Mouse (Mus musculus) lung, postnatal 0 days (tissue): ENCODE measurements around the gene Gm11114. TPM values are rescaled to one million over a fixed set of nuclear protein-coding genes. Genes with fewer than 3 reads are reported as not detected.
A peak's percentile ranks its signal among the peaks of the same experiment; 100 is the strongest.

Source experiments
- ATAC-seq: fragments of 200-750 bp; cut with Nextera tagmentation; 2 replicates; pipeline ENCODE4 v1.8.0; 2017; ENCODE audit warnings: moderate library complexity
- DNase-seq: peaks from one replicate; pipeline ENCODE4 v3.0.0-alpha.2; 2016; ENCODE audit warnings: low spot score
- H3K27ac ChIP-seq: fragments of 300-500 bp; sonication (generic); 2 replicates; pipeline ENCODE4 v1.5.1; 2014; ENCODE audit warnings: antibody characterized with exemption, mild to moderate bottlenecking, low read length, mixed read lengths
- H3K27me3 ChIP-seq: fragments of 300-500 bp; sonication (generic); replicated peaks from 2 replicates; pipeline ENCODE4 v1.6.1; 2014; ENCODE audit warnings: low read length, mixed read lengths; ENCODE audit not compliant: insufficient read depth
- H3K36me3 ChIP-seq: fragments of 300-500 bp; sonication (generic); 2 replicates; pipeline ENCODE4 v1.6.1; 2014; ENCODE audit warnings: low read length, mixed read lengths; ENCODE audit not compliant: insufficient read depth
- H3K4me1 ChIP-seq: fragments of 300-500 bp; sonication (generic); 2 replicates; pipeline ENCODE4 v1.6.1; 2014; ENCODE audit warnings: antibody characterized with exemption, low read depth, low read length, mixed read lengths; ENCODE audit not compliant: insufficient read depth
- H3K4me2 ChIP-seq: fragments of 300-500 bp; sonication (generic); replicated peaks from 2 replicates; pipeline ENCODE4 v1.6.1; 2014; ENCODE audit warnings: low read depth, mild to moderate bottlenecking, low read length, moderate library complexity, mixed read lengths
- H3K4me3 ChIP-seq: fragments of 300-500 bp; sonication (generic); 2 replicates; pipeline ENCODE4 v1.5.1; 2014; ENCODE audit warnings: low read depth, low read length
- H3K9ac ChIP-seq: fragments of 300-500 bp; sonication (generic); replicated peaks from 2 replicates; pipeline ENCODE4 v1.6.1; 2014; ENCODE audit warnings: low read depth, mild to moderate bottlenecking
- H3K9me3 ChIP-seq: fragments of 300-500 bp; sonication (generic); 2 replicates; pipeline ENCODE4 v1.6.1; 2016; ENCODE audit warnings: low read length, mixed read lengths
- CTCF ChIP-seq: IDR thresholded peaks from 2 replicates; pipeline ENCODE4 v1.5.1; 2016; ENCODE audit warnings: antibody characterized with exemption, mild to moderate bottlenecking
- EP300 ChIP-seq: IDR thresholded peaks from 2 replicates; pipeline ENCODE4 v1.6.1; 2016; ENCODE audit warnings: antibody characterized with exemption, mild to moderate bottlenecking, control low read depth
- WGBS: fragments of 180-500 bp; shearing (Covaris S2); extraction: QIAGEN DNeasy Blood & Tissue Kit; methylation state at CpG from one replicate; pipeline ENCODE4 v1.1.7; 2014; 5-methylcytosine and 5-hydroxymethylcytosine counted together
- polyA plus RNA-seq: library from polyadenylated mRNA; unstranded; fragments of >200 nt; fragmentation: Nextera tagmentation; extraction: Ambion mirVana; gene quantifications from 2 replicates; pipeline ENCODE4 v1.2.1, GENCODE M21; 2015

Gene Gm11114
- polyA plus RNA-seq, 1 experiment from 2014 or later: not detected

DNA sequence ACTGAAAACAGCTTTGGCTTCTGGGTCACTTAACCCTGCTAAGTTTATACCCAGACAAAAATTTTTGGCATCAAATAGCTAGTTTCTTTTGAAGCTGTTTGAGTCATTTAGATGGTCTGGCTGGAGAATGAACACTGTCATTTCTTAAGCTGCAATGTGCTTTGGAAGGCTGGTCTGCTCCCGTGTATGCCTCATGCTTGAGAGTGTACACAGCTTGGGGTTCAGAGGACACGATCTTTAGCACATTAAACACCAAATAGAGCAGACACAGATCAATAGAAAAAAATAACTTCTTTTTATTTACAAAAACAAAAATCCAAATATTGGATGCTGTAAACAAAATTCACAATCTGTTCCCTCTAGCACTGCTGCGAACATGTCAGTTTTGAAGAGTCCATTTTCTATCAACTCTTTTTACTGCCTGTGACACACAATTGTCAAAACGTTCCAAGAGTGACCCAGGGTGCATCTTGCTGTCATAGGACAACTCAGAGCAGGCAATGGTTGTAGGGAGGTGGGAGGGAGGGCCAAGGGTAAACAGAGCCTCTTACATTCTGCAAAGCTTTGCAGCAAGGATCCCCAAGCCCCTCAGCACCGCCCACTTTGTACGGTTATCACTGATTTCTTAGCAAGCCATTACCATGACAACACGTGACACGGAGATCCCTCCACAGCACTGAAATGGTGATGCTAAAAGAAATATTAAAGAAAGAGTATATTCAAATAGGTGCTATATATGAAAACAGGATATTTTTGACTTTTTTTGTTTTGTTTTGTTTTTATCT, 7.8 kb downstream of the Gm11114 start:
- ATAC-seq: no peak
- no peaks in the 10 kb centered on the region for H3K36me3 ChIP-seq
- H3K9ac ChIP-seq: no peak overlapping the region
- no peaks in the 10 kb centered on the region for H3K4me1 ChIP-seq
- no peaks in the 10 kb centered on the region for H3K9me3 ChIP-seq
- H3K27ac ChIP-seq: no peak overlapping the region
- H3K27me3 ChIP-seq: no peaks in the 10 kb centered on the region
- H3K4me2 ChIP-seq: no peak overlapping the region
- DNase-seq: no peak
- TF ChIP-seq EP300 (no peak), CTCF (no peak)
- WGBS: 55% methylated on average over 8 of the region's 8 CpGs
- no peak overlapping the region for H3K4me3 ChIP-seq

DNA sequence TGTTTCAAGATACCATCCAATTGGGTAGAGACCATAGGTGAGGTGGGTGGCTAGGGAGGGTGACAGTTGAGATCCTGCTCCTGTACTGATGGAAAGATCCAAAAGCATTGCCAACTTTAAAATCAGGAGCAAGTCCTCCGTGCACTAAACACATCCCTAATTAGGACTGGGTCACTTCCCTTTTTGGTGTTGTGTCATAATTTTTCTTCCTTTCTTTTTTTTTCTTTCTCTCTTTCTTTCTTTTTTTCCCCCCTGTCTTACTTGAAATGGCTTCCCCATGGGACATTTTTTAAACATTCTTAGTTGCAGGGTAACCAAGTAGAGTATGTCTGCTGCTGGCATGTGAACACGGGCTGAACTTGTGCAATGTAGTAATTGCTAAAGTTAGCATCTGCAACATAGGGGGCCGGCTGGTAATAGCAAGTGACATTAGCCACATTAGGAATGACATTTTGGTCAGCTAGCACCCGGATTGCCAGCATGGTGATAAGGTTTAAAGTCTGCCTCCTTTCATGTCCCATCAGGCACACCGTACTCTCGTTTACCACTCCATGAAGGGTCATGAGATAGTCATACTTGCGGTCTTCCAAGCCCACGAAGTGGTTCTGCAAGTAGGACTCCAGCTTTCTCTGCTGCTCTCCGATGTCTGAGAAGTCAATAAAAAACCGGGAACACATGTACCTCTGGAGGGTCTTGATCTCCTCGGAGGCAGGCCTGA, 11.7 kb downstream of the Gm11114 start:
- Histone ChIP-seq H3K27me3 (no peaks in the 10 kb centered on the region), H3K9me3 (no peaks in the 10 kb centered on the region), H3K4me3 (no peak overlapping the region), H3K4me2 (peak overlapping the region; percentile 95), H3K4me1 (no peaks in the 10 kb centered on the region), H3K9ac (no peak overlapping the region), H3K36me3 (no peaks in the 10 kb centered on the region), H3K27ac (no peak overlapping the region)
- TF ChIP-seq EP300 (no peak), CTCF (no peak)
- no peak for ATAC-seq
- no peak for DNase-seq
- WGBS: 46% methylated on average over 11 of the region's 11 CpGs

DNA sequence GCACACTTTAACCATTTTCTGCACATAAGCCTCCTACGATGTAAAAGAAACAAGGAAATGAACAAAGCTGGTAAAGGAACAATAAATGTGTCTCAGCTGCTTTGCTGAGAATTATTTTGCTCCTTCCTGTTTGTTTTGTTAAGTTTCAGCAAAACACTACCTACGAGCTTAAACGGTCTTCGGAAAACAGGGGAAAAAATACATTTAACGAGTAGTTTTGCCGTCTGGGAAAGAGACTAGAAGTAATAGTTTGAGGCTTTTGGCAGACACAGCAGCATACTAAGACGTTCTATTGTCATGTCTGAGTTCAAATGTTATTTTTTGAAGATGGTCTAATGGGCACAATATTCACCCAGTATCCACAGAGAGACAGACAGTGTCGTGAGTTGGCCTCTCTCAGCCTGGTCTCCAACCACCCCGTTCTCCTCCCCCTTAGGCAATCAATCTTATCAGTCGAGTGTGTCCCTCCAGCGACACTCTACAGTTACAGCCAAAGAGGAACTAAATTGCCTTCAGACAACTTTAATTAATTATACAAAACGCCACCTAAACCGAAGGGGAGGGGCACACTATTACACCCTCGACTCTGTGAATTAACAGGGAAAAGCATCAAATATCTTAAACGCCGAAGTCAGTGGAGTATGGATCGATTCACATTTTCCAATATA, 12.8 kb downstream of the Gm11114 start:
- no peak for ATAC-seq
- H3K9ac ChIP-seq: no peak overlapping the region

DNA sequence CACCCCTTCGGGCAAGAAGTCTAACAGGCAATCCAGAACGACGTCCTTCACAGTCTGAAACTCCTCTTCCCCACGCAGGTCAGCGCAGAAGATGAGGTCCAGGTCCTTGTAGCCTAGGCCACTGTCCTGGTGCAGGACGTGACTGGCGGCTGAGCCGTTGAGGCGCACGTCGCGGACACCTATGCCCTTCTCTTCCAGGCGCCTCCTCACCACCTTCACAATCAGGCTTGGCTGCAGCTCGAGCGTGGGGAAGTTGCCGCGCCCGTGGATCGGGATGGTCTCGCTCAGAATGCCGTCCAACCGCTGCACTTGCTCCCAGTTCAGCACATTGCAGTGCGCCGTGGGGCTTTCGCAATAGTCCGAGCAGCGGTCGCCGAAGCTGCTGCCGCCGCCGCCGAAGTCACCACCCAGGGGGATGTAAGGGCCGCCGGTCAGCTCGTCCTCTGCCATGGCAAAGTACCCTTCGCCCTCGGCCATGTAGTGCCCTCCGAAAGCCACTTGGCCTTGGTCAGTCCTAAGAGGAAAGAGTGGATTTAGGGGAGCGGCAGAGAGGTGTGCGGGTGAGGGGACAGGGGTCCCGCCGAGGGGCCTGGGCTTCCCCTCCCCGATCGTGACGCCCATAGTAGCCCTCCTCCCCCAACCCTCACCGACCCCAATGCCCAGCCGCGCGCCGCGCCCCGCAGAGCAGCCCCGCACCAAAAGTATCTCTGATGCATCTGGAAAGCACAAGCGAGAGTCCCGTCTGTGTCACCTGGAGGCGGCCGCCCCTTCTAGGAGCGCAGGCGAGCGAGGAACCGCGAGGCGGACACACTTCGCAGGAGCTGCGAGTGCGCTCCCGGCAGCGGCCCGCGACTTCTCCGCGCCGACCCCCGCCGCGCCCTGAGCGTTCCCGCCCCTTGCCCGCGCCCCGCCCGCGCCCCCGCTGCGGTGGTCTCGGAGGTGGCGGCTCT, 14.0 kb downstream of the Gm11114 start:
- peak; percentile 59 for ATAC-seq
- Histone ChIP-seq H3K4me2 (peak overlapping the region; percentile 95), H3K36me3 (no peaks in the 10 kb centered on the region), H3K4me1 (no peaks in the 10 kb centered on the region), H3K9me3 (no peaks in the 10 kb centered on the region), H3K9ac (peak overlapping the region; percentile 48), H3K4me3 (peak overlapping the region; percentile 85), H3K27ac (peak overlapping the region; percentile 84), H3K27me3 (no peaks in the 10 kb centered on the region)
- 2% methylated on average over 80 of the region's 88 CpGs for WGBS
- peak; percentile 70 for DNase-seq
- TF ChIP-seq CTCF: no peak
- TF ChIP-seq EP300: no peak

More for the DNA sequence above, 12.8 kb downstream of the Gm11114 start:
- 20% methylated on average over 17 of the region's 17 CpGs for WGBS
- no peaks in the 10 kb centered on the region for H3K4me1 ChIP-seq
- TF ChIP-seq CTCF (no peak), EP300 (no peak)
- H3K36me3 ChIP-seq: no peaks in the 10 kb centered on the region
- peak overlapping the region; percentile 85 for H3K4me3 ChIP-seq
- no peaks in the 10 kb centered on the region for H3K9me3 ChIP-seq
- peak overlapping the region; percentile 95 for H3K4me2 ChIP-seq
- DNase-seq: peak; percentile 35
- no peak overlapping the region for H3K27ac ChIP-seq
- H3K27me3 ChIP-seq: no peaks in the 10 kb centered on the region

DNA sequence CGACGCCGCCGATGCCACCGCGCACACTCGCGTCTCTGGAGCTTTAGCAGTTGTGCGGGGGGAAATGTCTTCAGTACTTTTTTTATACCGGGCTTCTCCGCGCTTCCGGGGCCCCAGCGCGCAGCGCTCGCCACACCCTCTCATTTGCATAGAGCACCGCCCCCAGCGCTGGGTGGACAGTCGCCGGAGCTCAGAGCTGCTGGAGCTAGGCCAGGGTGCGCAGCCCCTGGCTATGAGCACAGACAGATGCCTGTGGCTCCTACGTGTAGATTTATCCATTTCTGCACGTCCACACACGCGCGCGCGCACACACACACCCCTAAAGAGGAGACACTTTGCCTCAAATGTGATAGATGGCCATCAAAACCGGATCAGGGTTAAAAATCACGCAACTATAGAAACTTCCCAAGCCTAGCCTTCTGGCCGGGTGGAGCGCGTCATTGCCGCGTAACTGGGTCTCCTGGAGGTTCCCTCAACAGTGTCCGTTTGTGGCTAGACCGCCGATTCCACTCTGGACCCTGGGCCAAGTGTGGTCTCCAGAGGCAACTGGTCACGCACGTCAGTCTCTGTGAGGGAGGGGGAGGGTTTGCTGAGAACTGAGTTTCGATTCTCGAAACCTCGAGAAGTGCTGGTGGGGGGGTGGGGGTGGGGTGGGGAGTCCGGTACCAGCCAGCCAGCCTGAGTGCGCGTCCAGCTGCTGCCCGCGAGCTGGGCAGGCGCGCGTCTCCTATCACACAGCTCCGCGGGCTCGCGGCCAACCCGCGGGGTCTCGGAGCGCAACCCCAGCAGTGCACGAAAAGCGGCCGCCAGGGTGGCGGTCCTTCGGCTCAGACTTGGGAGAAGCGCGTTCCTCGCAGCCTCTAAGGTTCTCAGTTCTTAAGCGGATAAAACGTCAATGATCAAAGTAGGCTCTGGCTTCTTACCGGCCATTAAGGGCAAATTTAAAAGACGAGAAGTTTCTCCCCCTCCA, 15.0 kb downstream of the Gm11114 start, which contains the start of gene Tent5a:
Gene Tent5a, minus strand, starts transcription at position 107 of the 970 bp plus-strand sequence.
- TF ChIP-seq CTCF (peak; percentile 8; the same call in 1 of the 2 replicates), EP300 (no peak)
- H3K4me1 ChIP-seq: no peaks in the 10 kb centered on the region
- no peaks in the 10 kb centered on the region for H3K36me3 ChIP-seq
- H3K9me3 ChIP-seq: no peaks in the 10 kb centered on the region
- ATAC-seq (peak; percentile 91), DNase-seq (peak; percentile 95)
- peak within 1 kb of the TSS; percentile 85 for H3K4me3 ChIP-seq
- peak within 1 kb of the TSS; percentile 95 for H3K4me2 ChIP-seq
- WGBS: 2% methylated on average over 72 of the region's 72 CpGs
- peak within 1 kb of the TSS; percentile 84 for H3K27ac ChIP-seq
- peak within 1 kb of the TSS; percentile 48 for H3K9ac ChIP-seq
- H3K27me3 ChIP-seq: no peaks in the 10 kb centered on the region
